Mouse (Mus musculus) embryonic facial prominence, embryonic 14.5 days (tissue): ENCODE measurements at regions not wholly inside any gene's neighbourhood (a gene's known extent, or its start where the extent isn't known, plus 50 kb on each side); places are given as distances from the start of the nearest gene placed in this dataset.

Experiments used
- ATAC-seq: fragments of 200-750 bp; cut with Nextera tagmentation; 2 replicates; pipeline ENCODE4 v1.8.0; 2017; ENCODE audit warnings: low read depth, moderate number of reproducible peaks, moderate TSS enrichment
- DNase-seq: peaks from one replicate; pipeline ENCODE4 v3.0.0-alpha.2; 2015; ENCODE audit warnings: low spot score
- H3K27ac ChIP-seq: fragments of 300-500 bp; sonication (generic); replicated peaks from 2 replicates; pipeline ENCODE4 v1.5.1; 2014; ENCODE audit warnings: low read depth, mild to moderate bottlenecking, low read length, moderate library complexity
- H3K27me3 ChIP-seq: fragments of 300-500 bp; sonication (generic); replicated peaks from 2 replicates; pipeline ENCODE4 v1.6.1; 2014; ENCODE audit warnings: low read length; ENCODE audit not compliant: control insufficient read depth, insufficient read depth
- H3K36me3 ChIP-seq: fragments of 300-500 bp; sonication (generic); 2 replicates; pipeline ENCODE4 v1.6.1; 2014; ENCODE audit warnings: low read length, mixed read lengths; ENCODE audit not compliant: control insufficient read depth, insufficient read depth
- H3K4me1 ChIP-seq: fragments of 300-500 bp; sonication (generic); 2 replicates; pipeline ENCODE4 v1.6.1; 2014; ENCODE audit warnings: antibody characterized with exemption, low read length; ENCODE audit not compliant: control insufficient read depth, insufficient read depth
- H3K4me2 ChIP-seq: fragments of 300-500 bp; sonication (generic); 2 replicates; pipeline ENCODE4 v1.6.1; 2014; ENCODE audit warnings: low read depth, mild to moderate bottlenecking, low read length, moderate library complexity, mixed read lengths
- H3K4me3 ChIP-seq: fragments of 300-500 bp; sonication (generic); 2 replicates; pipeline ENCODE4 v1.5.1; 2014; ENCODE audit warnings: low read depth, mild to moderate bottlenecking, low read length
- H3K9ac ChIP-seq: fragments of 300-500 bp; sonication (generic); 2 replicates; pipeline ENCODE4 v1.6.1; 2014; ENCODE audit warnings: low read depth, mild to moderate bottlenecking, low read length, moderate library complexity, mixed read lengths
- H3K9me3 ChIP-seq: fragments of 300-500 bp; sonication (generic); 2 replicates; pipeline ENCODE4 v1.6.1; 2016; ENCODE audit warnings: low read length; ENCODE audit not compliant: control insufficient read depth
- WGBS: fragments of 180-500 bp; shearing (Covaris S2); extraction: QIAGEN DNeasy Blood & Tissue Kit; methylation state at CpG from one replicate; pipeline ENCODE4 v1.1.7; 2014; 5-methylcytosine and 5-hydroxymethylcytosine counted together

DNA sequence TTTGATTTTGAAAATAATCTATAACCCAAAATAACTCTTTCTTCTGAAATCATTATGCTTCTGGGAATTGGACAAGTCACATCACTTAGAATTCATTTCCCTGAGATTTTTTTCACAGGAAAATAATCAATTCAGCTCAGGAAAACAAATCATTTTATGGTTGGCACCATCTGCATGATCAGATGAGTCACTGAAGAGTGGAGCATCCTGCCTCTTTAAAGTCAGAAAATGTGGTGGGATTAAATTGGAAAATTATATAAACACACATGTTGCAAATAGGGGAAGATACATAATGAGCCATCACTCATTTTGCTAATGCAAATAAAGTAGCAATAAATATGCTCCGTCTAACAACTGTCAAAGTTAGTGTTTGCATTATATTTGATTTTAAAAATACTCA is 93.6 kb upstream of the Tmeff2 start:
- H3K4me3 ChIP-seq: no peak overlapping the region
- WGBS: 67% methylated on average over 1 of the region's 1 CpGs
- H3K27me3 ChIP-seq: no peaks in the 10 kb centered on the region
- H3K4me2 ChIP-seq: no peak overlapping the region
- no peak overlapping the region for H3K27ac ChIP-seq
- no peaks in the 10 kb centered on the region for H3K4me1 ChIP-seq
- H3K9ac ChIP-seq: no peak overlapping the region
- H3K36me3 ChIP-seq: no peaks in the 10 kb centered on the region
- DNase-seq: no peak
- H3K9me3 ChIP-seq: no peaks in the 10 kb centered on the region
- ATAC-seq: no peak

GRCm38 (mm10) chr1:50831663-50832062 is 68.8 kb upstream of the Tmeff2 start:
- whole genome bisulfite sequencing: 24% methylated on average over 1 of the region's 1 CpGs
- no peak overlapping the region for H3K4me3 ChIP-seq
- DNase-seq: peak; percentile 5

GRCm38 (mm10) chr1:50836123-50836522 is 64.3 kb upstream of the Tmeff2 start:
- peak; percentile 54 for DNase-seq

More at GRCm38 (mm10) chr1:50831663-50832062, 68.8 kb upstream of the Tmeff2 start:
- Histone ChIP-seq H3K4me2 (no peak overlapping the region), H3K9ac (no peak overlapping the region), H3K4me1 (no peaks in the 10 kb centered on the region), H3K27ac (no peak overlapping the region), H3K36me3 (no peaks in the 10 kb centered on the region), H3K27me3 (no peaks in the 10 kb centered on the region), H3K9me3 (no peaks in the 10 kb centered on the region)
- ATAC-seq: no peak

GRCm38 (mm10) chr1:50847156-50847555 is 53.3 kb upstream of the Tmeff2 start:
- H3K4me2 ChIP-seq: no peak overlapping the region
- WGBS: 64% methylated on average over 1 of the region's 1 CpGs
- H3K36me3 ChIP-seq: no peaks in the 10 kb centered on the region
- no peak overlapping the region for H3K27ac ChIP-seq
- no peak overlapping the region for H3K4me3 ChIP-seq
- ATAC-seq (no peak), DNase-seq (no peak)
- H3K9me3 ChIP-seq: no peaks in the 10 kb centered on the region
- H3K4me1 ChIP-seq: no peaks in the 10 kb centered on the region
- no peak overlapping the region for H3K9ac ChIP-seq
- H3K27me3 ChIP-seq: no peaks in the 10 kb centered on the region

More at GRCm38 (mm10) chr1:50836123-50836522, 64.3 kb upstream of the Tmeff2 start:
- ATAC-seq: no peak
- no peaks in the 10 kb centered on the region for H3K4me1 ChIP-seq
- H3K4me3 ChIP-seq: no peak overlapping the region
- no peaks in the 10 kb centered on the region for H3K36me3 ChIP-seq
- WGBS: 63% methylated on average over 6 of the region's 6 CpGs
- no peak overlapping the region for H3K4me2 ChIP-seq
- H3K27ac ChIP-seq: no peak overlapping the region
- no peaks in the 10 kb centered on the region for H3K27me3 ChIP-seq
- no peaks in the 10 kb centered on the region for H3K9me3 ChIP-seq
- no peak overlapping the region for H3K9ac ChIP-seq
